Mouse (Mus musculus): ENCODE results near the gene Akap1. TPM values are rescaled to one million over a fixed set of nuclear protein-coding genes. Genes with fewer than 3 reads are reported as not detected.

Gene Akap1
- polyA plus RNA-seq, 1 experiment from 2014 or later, result 31.2 TPM

GRCm38 (mm10) chr11:88863071-88863903 lies 1.1 kb downstream of the Akap1 start:
- Histone ChIP-seq H3K4me1 (ENCODE audit: control insufficient read depth, insufficient read depth, low read length) (peaks cover 19% of the 10 kb centered on the region), H3K9me3 (replicated peaks; ENCODE audit: control insufficient read depth, low read length, poor library complexity, severe bottlenecking) (no peaks in the 10 kb centered on the region), H3K27me3 (ENCODE audit: control insufficient read depth, insufficient read depth, low read depth, low read length) (no peaks in the 10 kb centered on the region), H3K36me3 (ENCODE audit: control insufficient read depth, insufficient read depth, low read length) (no peaks in the 10 kb centered on the region), H3K9ac (ENCODE audit: low read depth, low read length) (peak overlapping the region; percentile 80), H3K4me2 (ENCODE audit: low read length) (peak overlapping the region; percentile 98), H3K4me3 (ENCODE audit: low read depth, low read length) (peak overlapping the region; percentile 81), H3K27ac (ENCODE audit: low read length) (no peak overlapping the region)
- peak; percentile 0; the same call in 1 of the 2 replicates for ATAC-seq
- under 1% methylated on average over 32 of the region's 32 CpGs for WGBS

GRCm38 (mm10) chr11:88862355-88862754 lies 2.0 kb downstream of the Akap1 start:
- H3K4me1 ChIP-seq (ENCODE audit: control insufficient read depth, insufficient read depth, low read length), result peaks cover 19% of the 10 kb centered on the region
- no peaks in the 10 kb centered on the region for H3K27me3 ChIP-seq (ENCODE audit: control insufficient read depth, insufficient read depth, low read depth, low read length)
- WGBS, result 90% methylated on average over 2 of the region's 2 CpGs
- no peaks in the 10 kb centered on the region for H3K9me3 ChIP-seq (replicated peaks; ENCODE audit: control insufficient read depth, low read length, poor library complexity, severe bottlenecking)
- H3K4me3 ChIP-seq (ENCODE audit: low read depth, low read length), result peak overlapping the region; percentile 81; the same call in 1 of the 2 replicates
- no peaks in the 10 kb centered on the region for H3K36me3 ChIP-seq (ENCODE audit: control insufficient read depth, insufficient read depth, low read length)
- no peak overlapping the region for H3K27ac ChIP-seq (ENCODE audit: low read length)
- no peak for ATAC-seq
- no peak overlapping the region for H3K9ac ChIP-seq (ENCODE audit: low read depth, low read length)
- peak overlapping the region; percentile 98 for H3K4me2 ChIP-seq (ENCODE audit: low read length)

- Histone ChIP-seq H3K27me3 (ENCODE audit: control insufficient read depth, insufficient read depth, low read depth, low read length) (no peaks in the 10 kb centered on the region), H3K4me1 (ENCODE audit: control insufficient read depth, insufficient read depth, low read length) (peaks cover 19% of the 10 kb centered on the region), H3K9me3 (replicated peaks; ENCODE audit: control insufficient read depth, low read length, poor library complexity, severe bottlenecking) (no peaks in the 10 kb centered on the region), H3K4me3 (ENCODE audit: low read depth, low read length) (no peak overlapping the region), H3K4me2 (ENCODE audit: low read length) (no peak overlapping the region), H3K36me3 (ENCODE audit: control insufficient read depth, insufficient read depth, low read length) (no peaks in the 10 kb centered on the region), H3K27ac (ENCODE audit: low read length) (no peak overlapping the region), H3K9ac (ENCODE audit: low read depth, low read length) (no peak overlapping the region)
- ATAC-seq, result no peak
- 51% methylated on average over 3 of the region's 3 CpGs for WGBS
Measured at GRCm38 (mm10) chr11:88861060-88861459, 3.3 kb downstream of the Akap1 start.

GRCm38 (mm10) chr11:88860641-88861040 lies 3.7 kb downstream of the Akap1 start:
- no peaks in the 10 kb centered on the region for H3K27me3 ChIP-seq (ENCODE audit: control insufficient read depth, insufficient read depth, low read depth, low read length)
- no peak overlapping the region for H3K9ac ChIP-seq (ENCODE audit: low read depth, low read length)
- WGBS, result 87% methylated on average over 3 of the region's 3 CpGs
- H3K9me3 ChIP-seq (replicated peaks; ENCODE audit: control insufficient read depth, low read length, poor library complexity, severe bottlenecking), result no peaks in the 10 kb centered on the region
- peaks cover 19% of the 10 kb centered on the region for H3K4me1 ChIP-seq (ENCODE audit: control insufficient read depth, insufficient read depth, low read length)
- H3K36me3 ChIP-seq (ENCODE audit: control insufficient read depth, insufficient read depth, low read length), result no peaks in the 10 kb centered on the region
- ATAC-seq, result no peak
- H3K27ac ChIP-seq (ENCODE audit: low read length), result no peak overlapping the region
- H3K4me3 ChIP-seq (ENCODE audit: low read depth, low read length), result no peak overlapping the region
- no peak overlapping the region for H3K4me2 ChIP-seq (ENCODE audit: low read length)

GRCm38 (mm10) chr11:88857311-88858005 lies 6.9 kb downstream of the Akap1 start:
- 53% methylated on average over 3 of the region's 3 CpGs for WGBS
- no peak overlapping the region for H3K4me3 ChIP-seq (ENCODE audit: low read depth, low read length)
- no peak for ATAC-seq

GRCm38 (mm10) chr11:88856383-88856782 lies 8.0 kb downstream of the Akap1 start:
- 78% methylated on average over 2 of the region's 2 CpGs for WGBS
- no peak overlapping the region for H3K27ac ChIP-seq (ENCODE audit: low read length)
- H3K4me3 ChIP-seq (ENCODE audit: low read depth, low read length), result no peak overlapping the region
- 0 out of 2 replicates have a peak, but pooled peaks cover 5% of the 10 kb centered on the region for H3K36me3 ChIP-seq (ENCODE audit: control insufficient read depth, insufficient read depth, low read length)
- ATAC-seq, result no peak
- peaks cover 2% of the 10 kb centered on the region; the same call in 1 of the 2 replicates for H3K4me1 ChIP-seq (ENCODE audit: control insufficient read depth, insufficient read depth, low read length)
- H3K9me3 ChIP-seq (replicated peaks; ENCODE audit: control insufficient read depth, low read length, poor library complexity, severe bottlenecking), result no peaks in the 10 kb centered on the region
- no peak overlapping the region for H3K9ac ChIP-seq (ENCODE audit: low read depth, low read length)
- no peaks in the 10 kb centered on the region for H3K27me3 ChIP-seq (ENCODE audit: control insufficient read depth, insufficient read depth, low read depth, low read length)
- no peak overlapping the region for H3K4me2 ChIP-seq (ENCODE audit: low read length)

More at GRCm38 (mm10) chr11:88857311-88858005, 6.9 kb downstream of the Akap1 start:
- H3K9me3 ChIP-seq (replicated peaks; ENCODE audit: control insufficient read depth, low read length, poor library complexity, severe bottlenecking), result no peaks in the 10 kb centered on the region
- H3K27me3 ChIP-seq (ENCODE audit: control insufficient read depth, insufficient read depth, low read depth, low read length), result no peaks in the 10 kb centered on the region
- no peak overlapping the region for H3K4me2 ChIP-seq (ENCODE audit: low read length)
- peaks cover 8% of the 10 kb centered on the region for H3K4me1 ChIP-seq (ENCODE audit: control insufficient read depth, insufficient read depth, low read length)
- H3K9ac ChIP-seq (ENCODE audit: low read depth, low read length), result no peak overlapping the region
- H3K36me3 ChIP-seq (ENCODE audit: control insufficient read depth, insufficient read depth, low read length), result no peaks in the 10 kb centered on the region
- H3K27ac ChIP-seq (ENCODE audit: low read length), result no peak overlapping the region

- WGBS, result 74% methylated on average over 4 of the region's 4 CpGs
- no peaks in the 10 kb centered on the region for H3K27me3 ChIP-seq (ENCODE audit: control insufficient read depth, insufficient read depth, low read depth, low read length)
Measured at GRCm38 (mm10) chr11:88855795-88856194, 8.6 kb downstream of the Akap1 start.

GRCm38 (mm10) chr11:88853588-88853987 lies 10.8 kb downstream of the Akap1 start:
- Histone ChIP-seq H3K4me2 (ENCODE audit: low read length) (no peak overlapping the region), H3K9ac (ENCODE audit: low read depth, low read length) (no peak overlapping the region), H3K4me1 (ENCODE audit: control insufficient read depth, insufficient read depth, low read length) (peaks cover 9% of the 10 kb centered on the region; the same call in 1 of the 2 replicates), H3K27ac (ENCODE audit: low read length) (no peak overlapping the region), H3K9me3 (replicated peaks; ENCODE audit: control insufficient read depth, low read length, poor library complexity, severe bottlenecking) (no peaks in the 10 kb centered on the region), H3K36me3 (ENCODE audit: control insufficient read depth, insufficient read depth, low read length) (0 out of 2 replicates have a peak, but pooled peaks cover 5% of the 10 kb centered on the region), H3K27me3 (ENCODE audit: control insufficient read depth, insufficient read depth, low read depth, low read length) (no peaks in the 10 kb centered on the region), H3K4me3 (ENCODE audit: low read depth, low read length) (no peak overlapping the region)
- WGBS, result 91% methylated on average over 2 of the region's 2 CpGs
- ATAC-seq, result no peak

More at GRCm38 (mm10) chr11:88855795-88856194, 8.6 kb downstream of the Akap1 start:
- Histone ChIP-seq H3K27ac (ENCODE audit: low read length) (no peak overlapping the region), H3K4me1 (ENCODE audit: control insufficient read depth, insufficient read depth, low read length) (no peaks in the 10 kb centered on the region), H3K36me3 (ENCODE audit: control insufficient read depth, insufficient read depth, low read length) (0 out of 2 replicates have a peak, but pooled peaks cover 5% of the 10 kb centered on the region), H3K9me3 (replicated peaks; ENCODE audit: control insufficient read depth, low read length, poor library complexity, severe bottlenecking) (no peaks in the 10 kb centered on the region), H3K9ac (ENCODE audit: low read depth, low read length) (no peak overlapping the region), H3K4me3 (ENCODE audit: low read depth, low read length) (no peak overlapping the region), H3K4me2 (ENCODE audit: low read length) (no peak overlapping the region)
- ATAC-seq, result no peak

GRCm38 (mm10) chr11:88852806-88853205 lies 11.6 kb downstream of the Akap1 start:
- no peak overlapping the region for H3K27ac ChIP-seq (ENCODE audit: low read length)
- H3K4me2 ChIP-seq (ENCODE audit: low read length), result no peak overlapping the region
- H3K9ac ChIP-seq (ENCODE audit: low read depth, low read length), result no peak overlapping the region
- peaks cover 11% of the 10 kb centered on the region; the same call in 1 of the 2 replicates for H3K4me1 ChIP-seq (ENCODE audit: control insufficient read depth, insufficient read depth, low read length)
- WGBS, result 91% methylated on average over 4 of the region's 4 CpGs
- H3K27me3 ChIP-seq (ENCODE audit: control insufficient read depth, insufficient read depth, low read depth, low read length), result no peaks in the 10 kb centered on the region
- no peak overlapping the region for H3K4me3 ChIP-seq (ENCODE audit: low read depth, low read length)
- ATAC-seq, result no peak
- no peaks in the 10 kb centered on the region for H3K9me3 ChIP-seq (replicated peaks; ENCODE audit: control insufficient read depth, low read length, poor library complexity, severe bottlenecking)
- H3K36me3 ChIP-seq (ENCODE audit: control insufficient read depth, insufficient read depth, low read length), result 0 out of 2 replicates have a peak, but pooled peaks cover 5% of the 10 kb centered on the region
